Mouse (Mus musculus) bone marrow macrophage, adult 2 months (primary cell): ENCODE measurements around the gene Plin5.

ENCODE experiments used
- CTCF ChIP-seq: IDR thresholded peaks from 2 replicates; pipeline ENCODE4 v1.5.1; 2012; ENCODE audit warnings: low read depth, mild to moderate bottlenecking, low read length, moderate library complexity
- POLR2A ChIP-seq: IDR thresholded peaks from 2 replicates; pipeline ENCODE4 v1.6.1; 2012; ENCODE audit warnings: mild to moderate bottlenecking, low read depth, low read length, borderline replicate concordance

DNA sequence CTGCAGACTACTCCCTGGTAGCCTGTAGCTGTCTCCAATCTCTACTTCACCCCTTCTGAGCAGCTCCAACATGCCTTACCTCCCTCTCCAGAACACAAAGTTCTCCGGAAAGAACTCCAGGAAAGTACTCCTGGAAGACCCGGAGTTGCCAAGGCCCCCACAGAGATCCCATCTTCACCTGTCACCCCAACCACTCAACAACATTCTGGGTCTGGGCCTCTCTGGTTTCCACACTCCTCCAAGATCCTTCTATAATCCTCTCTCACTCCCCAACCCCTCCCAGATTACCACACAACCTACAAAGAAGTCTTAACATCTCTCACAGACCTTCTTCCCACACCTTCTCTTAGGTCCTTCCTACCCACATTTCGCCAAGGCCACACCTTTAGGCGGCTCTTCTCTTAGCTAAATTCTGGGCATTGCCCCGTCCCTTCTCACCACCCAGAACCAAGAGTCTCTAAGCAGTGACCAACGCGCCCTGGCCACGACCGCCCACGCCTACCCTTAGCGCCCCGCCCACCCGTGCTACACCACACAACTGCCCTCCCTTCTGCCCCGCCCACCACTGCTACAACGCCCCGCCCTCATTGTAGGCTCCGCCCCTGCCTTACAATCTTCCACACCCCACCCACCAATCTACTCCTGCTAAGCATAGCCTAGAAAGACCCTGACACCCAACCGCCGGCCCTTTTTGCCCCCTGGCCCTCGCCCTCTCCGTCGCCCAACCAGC, 43.1 kb downstream of the Plin5 start:
- TF ChIP-seq POLR2A (no peak), CTCF (no peak)
